Mouse (Mus musculus) adipocyte (in vitro differentiated cells): ENCODE results near the gene Arnt.
"Not testable (repeated sequence)": the region's sequence is repeated elsewhere in the genome, so short reads cannot be mapped to it uniquely, and the experiment has no call there.

Experiments used
- DNase-seq: peaks from one replicate; pipeline ENCODE4 v3.0.0-alpha.2; 2016; ENCODE audit warnings: low spot score

The Arnt gene

DNA sequence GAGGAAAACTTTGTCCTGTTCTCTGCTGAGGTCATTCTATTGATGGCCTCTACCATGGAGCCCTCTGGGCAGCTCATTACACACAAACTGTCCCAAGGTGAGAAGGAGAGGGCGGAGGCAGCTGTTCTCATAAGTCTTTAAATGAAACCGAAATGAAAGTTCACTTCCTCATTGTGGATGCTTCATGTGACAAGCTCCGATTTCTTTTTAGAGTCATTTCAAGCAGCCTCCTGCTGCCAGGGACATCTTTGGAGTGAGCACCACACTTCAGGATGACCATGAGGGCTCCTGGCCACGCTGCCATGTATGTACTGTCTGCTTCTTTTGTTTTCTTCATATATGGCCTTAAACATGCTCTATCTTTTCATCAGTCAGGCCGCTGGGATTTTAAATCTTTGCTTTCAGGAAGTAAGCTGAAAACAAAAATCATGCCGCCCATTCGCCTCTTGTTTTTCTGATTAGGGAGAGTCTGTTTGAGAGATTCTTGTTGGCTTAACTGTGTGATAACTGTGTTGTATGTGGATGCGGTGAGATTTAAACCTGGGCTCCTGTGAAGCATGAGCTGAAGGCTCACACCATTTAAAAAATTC is 92.5 kb downstream of the Arnt start, which contains the start of gene Ctss:
Ctss (plus strand) TSS at position 165 of the 590 bp plus-strand sequence.
- no peak for DNase-seq

- no peak for DNase-seq
These were observed 95.6 kb downstream of the Arnt start for GRCm38 (mm10) chr3:95529814-95530213.

DNA sequence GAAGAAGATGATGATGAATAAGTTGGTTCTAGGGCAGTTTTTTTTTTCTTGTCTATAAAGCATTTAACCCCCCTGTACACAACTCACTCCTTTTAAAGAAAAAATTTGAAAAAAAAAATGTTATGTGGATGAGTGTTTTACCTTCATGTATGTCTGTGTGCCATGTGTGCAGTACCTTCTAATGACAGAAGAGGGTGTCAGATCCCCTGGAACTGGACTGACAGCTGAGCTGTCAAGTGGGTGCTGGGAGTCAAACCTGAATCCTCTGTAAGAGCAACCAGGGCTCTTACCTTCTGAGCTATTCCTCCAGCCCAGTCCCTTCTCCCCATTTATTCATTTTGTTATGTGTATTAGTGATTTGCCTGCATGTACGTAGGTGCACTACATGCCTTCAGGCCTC is 96.8 kb downstream of the Arnt start:
- no peak for DNase-seq

- DNase-seq = no peak
These were observed 99.2 kb downstream of the Arnt start for GRCm38 (mm10) chr3:95533364-95533763.

DNA sequence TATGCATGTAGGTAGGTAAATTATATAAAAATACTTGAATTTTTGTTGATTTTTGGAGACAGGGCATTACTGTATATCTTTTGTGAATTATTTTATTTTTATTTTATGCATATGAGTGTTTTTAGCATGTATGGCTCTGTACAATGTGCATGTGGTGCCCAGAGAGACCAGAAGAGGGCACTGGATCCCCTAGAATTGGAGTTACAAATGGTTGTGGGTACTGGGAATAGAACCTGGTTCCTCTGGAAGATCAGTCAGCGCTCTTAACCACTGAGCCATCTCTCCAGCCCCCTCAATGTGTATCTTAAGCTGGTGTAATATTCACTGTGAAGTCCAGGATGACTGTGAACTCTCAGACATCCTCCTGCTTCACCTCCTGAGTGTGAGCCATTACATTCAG is 100.7 kb downstream of the Arnt start:
- no peak for DNase-seq

DNA sequence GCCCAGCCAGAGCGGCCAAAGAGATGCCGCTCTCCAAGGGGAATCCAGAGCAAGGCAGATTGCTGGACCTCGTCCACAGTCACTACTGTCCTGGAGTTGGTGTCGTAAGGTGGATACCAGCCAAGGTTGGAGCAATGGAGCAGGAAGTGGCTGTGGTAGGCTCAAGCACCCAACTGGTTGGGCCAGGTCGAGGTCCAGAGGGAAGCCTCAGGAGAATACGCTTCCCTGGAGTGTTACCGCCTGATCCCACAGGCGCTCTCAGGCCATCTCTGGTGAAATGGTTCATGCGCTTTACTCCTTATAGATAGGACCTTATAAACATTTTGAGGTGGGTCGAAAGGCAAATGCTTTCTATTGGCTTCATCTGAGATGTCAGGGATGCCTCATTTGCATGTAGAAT is 104.7 kb downstream of the Arnt start:
- peak; percentile 15 for DNase-seq

- DNase-seq = no peak
These were observed 105.6 kb downstream of the Arnt start for GRCm38 (mm10) chr3:95539837-95540236.

GRCm38 (mm10) chr3:95541186-95541585 is 107.0 kb downstream of the Arnt start:
- not testable (repeated sequence) for DNase-seq

- DNase-seq = no peak
These were observed 108.0 kb downstream of the Arnt start for GRCm38 (mm10) chr3:95542171-95542570.

GRCm38 (mm10) chr3:95542981-95543380 is 108.8 kb downstream of the Arnt start:
- DNase-seq = no peak
